Comparison of ENCODE assay signal across 8 mouse cellular contexts in genomic region chr12:3891779-3892239, GRCm38 (mm10).
DNase-seq lines count a peak whose midpoint lies in the region; ATAC-seq lines count a peak whose summit lies in the region.

No protein-coding gene starts in this region.

- H3K27ac ChIP-seq in kidney, embryonic 16.5 days (ENCODE audit: low read length), result peak overlapping the region; percentile 89
- peak overlapping the region; percentile 85 for H3K27ac ChIP-seq in hindbrain, embryonic 11.5 days (ENCODE audit: low read depth, low read length)

- DNase-seq in kidney, adult 18-20 months, result no peak
- DNase-seq in adrenal gland, postnatal 14 days, result peak; percentile 65
- no peak for DNase-seq in hindbrain, embryonic 11.5 days (ENCODE audit: low spot score)
- DNase-seq in mesoderm, embryonic 11.5 days (ENCODE audit: low read depth, low spot score), result peak; percentile 55
- DNase-seq in thymus, postnatal 36 days, result peak; percentile 60 to 66
- no peak for DNase-seq in MN1 (ENCODE audit: low spot score)
- no peak for DNase-seq in ovary, postnatal 10 days (ENCODE audit: low spot score)

- H3K9ac ChIP-seq in kidney, embryonic 16.5 days (replicated peaks; ENCODE audit: low read length), result peak overlapping the region; percentile 78
- H3K9ac ChIP-seq in hindbrain, embryonic 11.5 days (ENCODE audit: low read depth, low read length), result peak overlapping the region; percentile 65

- WGBS in kidney, embryonic 16.5 days, result 2% methylated on average over 17 of the region's 18 CpGs
- WGBS in hindbrain, embryonic 11.5 days, result 0% methylated on average over 15 of the region's 18 CpGs

- peak; percentile 57 for ATAC-seq in kidney, embryonic 16.5 days (ENCODE audit: low FRiP score, low TSS enrichment)
- peak; percentile 78 for ATAC-seq in hindbrain, embryonic 11.5 days (ENCODE audit: low FRiP score)

- H3K36me3 ChIP-seq in kidney, embryonic 16.5 days (ENCODE audit: insufficient read depth, low read length), result peaks cover 32% of the 10 kb centered on the region
- peaks cover 3% of the 10 kb centered on the region; the same call in 1 of the 2 replicates for H3K36me3 ChIP-seq in hindbrain, embryonic 11.5 days (ENCODE audit: control insufficient read depth, insufficient read depth, low read length)

- peaks cover 64% of the 10 kb centered on the region for H3K4me1 ChIP-seq in kidney, embryonic 16.5 days (ENCODE audit: insufficient read depth, low read length)
- peaks cover 13% of the 10 kb centered on the region for H3K4me1 ChIP-seq in hindbrain, embryonic 11.5 days (replicated peaks; ENCODE audit: control insufficient read depth, insufficient read depth, low read length)

- H3K9me3 ChIP-seq in kidney, embryonic 16.5 days (ENCODE audit: low read length), result no peaks in the 10 kb centered on the region
- H3K9me3 ChIP-seq in hindbrain, embryonic 11.5 days (ENCODE audit: control insufficient read depth, low read length), result no peaks in the 10 kb centered on the region

- H3K4me3 ChIP-seq in kidney, embryonic 16.5 days (ENCODE audit: low read length), result peak overlapping the region; percentile 55
- H3K4me3 ChIP-seq in hindbrain, embryonic 11.5 days (ENCODE audit: low read depth, low read length), result peak overlapping the region; percentile 52

- H3K27me3 ChIP-seq in kidney, embryonic 16.5 days (ENCODE audit: insufficient read depth, low read length), result no peaks in the 10 kb centered on the region
- H3K27me3 ChIP-seq in hindbrain, embryonic 11.5 days (ENCODE audit: control insufficient read depth, insufficient read depth, low read length), result no peaks in the 10 kb centered on the region

- peak overlapping the region; percentile 59 for H3K4me2 ChIP-seq in kidney, embryonic 16.5 days (replicated peaks; ENCODE audit: low read depth, low read length)
- H3K4me2 ChIP-seq in hindbrain, embryonic 11.5 days (replicated peaks; ENCODE audit: low read depth, low read length), result peak overlapping the region; percentile 83

Comparison
In these comparisons a context has a peak if more than half of its experiments do, and no peak if none do; other contexts are left out.
1. DNase-seq: peak in adrenal gland, postnatal 14 days (single experiment), mesoderm, embryonic 11.5 days (single experiment) and thymus, postnatal 36 days (2 of 2); none in kidney, adult 18-20 months (single experiment), hindbrain, embryonic 11.5 days (single experiment), MN1 (single experiment) and ovary, postnatal 10 days (single experiment).